Mouse (Mus musculus) frontal cortex, postnatal 10 days (tissue): ENCODE measurements around the gene Fer.
"Not testable (repeated sequence)": the region's sequence is repeated elsewhere in the genome, so short reads cannot be mapped to it uniquely, and the experiment has no call there.

Experiments used
- DNase-seq, 2 experiments: peaks; one replicate each; pipeline ENCODE4 v3.0.0; 2022; ENCODE audit warnings: low spot score in 2 of 2, mixed read lengths in 1 of 2

Fer gene

DNA sequence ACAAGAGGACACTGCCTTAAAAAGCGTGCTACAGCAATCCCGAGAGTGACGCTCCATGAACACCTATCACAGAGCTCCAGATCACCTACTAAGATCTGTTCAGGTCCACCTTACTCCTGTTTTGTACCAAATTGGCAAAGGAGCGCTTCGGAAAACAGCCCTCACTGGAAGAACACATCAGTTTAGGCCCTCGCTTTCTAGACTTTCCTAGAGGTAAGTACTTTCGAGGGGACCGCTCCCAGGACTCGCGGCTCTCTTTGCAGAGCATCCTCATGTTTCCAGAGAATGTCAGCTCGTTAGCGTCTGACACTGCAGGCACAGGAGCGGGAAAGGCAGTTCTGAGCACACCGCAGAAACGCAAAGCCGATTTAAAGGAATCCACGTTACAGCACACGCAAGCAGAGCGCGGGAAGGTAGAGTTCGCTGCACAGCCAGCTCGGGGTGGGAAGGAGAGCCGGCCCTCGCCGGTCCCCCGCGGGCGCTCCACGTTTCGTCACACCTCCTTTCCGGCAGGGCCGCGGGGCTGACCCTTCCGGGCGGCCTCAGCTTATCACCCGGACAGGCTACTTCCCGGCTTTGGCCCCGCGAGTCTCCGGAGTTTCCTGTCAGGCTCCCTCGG lies at the start of gene Fer:
Gene Fer, plus strand, starts transcription at position 51 of the 619 bp plus-strand sequence.
- DNase-seq = no peak

DNA sequence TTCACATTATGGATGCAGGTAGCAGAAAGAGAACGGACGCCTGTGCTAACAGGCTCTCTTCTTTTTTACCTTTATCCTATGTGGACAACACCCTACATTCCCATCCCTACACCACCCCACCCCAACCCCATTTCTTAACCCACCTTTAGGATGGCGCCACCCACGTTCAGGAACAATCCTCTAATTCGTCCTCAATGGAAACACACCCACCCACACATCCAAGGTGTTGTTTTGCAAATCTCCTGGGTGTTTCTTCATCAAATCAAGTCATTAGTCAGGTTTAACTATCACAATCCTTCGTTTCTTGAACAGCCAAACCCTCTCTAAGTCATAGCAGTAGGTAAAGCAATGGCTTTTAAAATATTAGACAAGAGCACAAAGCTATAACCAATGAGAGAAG lies 49.3 kb upstream of the Fer start:
- no peak for DNase-seq

DNA sequence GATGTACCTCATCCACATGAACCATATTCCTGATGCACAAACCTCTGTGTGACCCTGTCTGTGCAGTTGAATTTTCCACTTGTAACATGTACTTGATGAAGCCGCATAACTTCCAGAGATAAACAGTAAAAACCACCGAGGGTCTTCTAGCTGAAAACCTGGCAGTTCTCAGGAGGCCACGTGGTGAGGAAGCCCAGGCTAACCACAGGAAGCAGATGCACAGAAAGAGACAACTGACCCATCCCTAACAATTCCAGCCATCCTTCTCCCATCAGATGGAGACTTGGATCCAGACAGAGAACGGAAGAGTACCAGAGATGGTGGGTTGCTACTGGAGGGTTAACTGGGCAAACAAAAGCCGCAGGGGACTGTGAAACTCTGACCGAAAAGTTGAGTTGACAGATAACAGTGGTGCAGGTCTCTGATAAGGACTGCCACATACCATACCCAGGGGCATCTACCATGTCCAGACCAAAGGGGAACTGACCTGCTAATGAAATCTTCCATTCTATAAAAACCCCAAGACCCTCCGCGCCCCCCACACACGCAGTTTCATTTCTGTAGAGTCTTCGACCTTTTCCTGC lies 44.3 kb upstream of the Fer start:
- DNase-seq = no peak

DNA sequence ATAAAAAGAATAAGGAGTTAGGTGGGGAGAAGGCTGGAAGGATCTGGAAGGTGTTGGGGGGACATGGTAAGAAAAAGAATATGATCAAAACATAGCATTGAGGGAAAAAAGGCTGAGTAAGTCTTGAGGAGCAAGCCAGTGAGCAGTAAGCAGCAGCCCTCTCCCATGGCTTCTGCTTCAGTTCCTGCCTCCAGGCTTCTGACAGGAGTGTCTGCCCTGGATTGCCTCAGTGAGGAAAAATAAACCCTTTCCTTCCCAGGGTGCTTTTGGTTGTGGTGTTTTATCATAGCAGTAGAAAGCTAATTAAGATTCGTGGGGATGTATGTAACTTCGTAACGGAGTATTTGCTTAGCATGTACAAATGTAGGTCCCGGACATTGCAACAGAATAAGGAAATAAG lies 38.7 kb upstream of the Fer start:
- no peak for DNase-seq

DNA sequence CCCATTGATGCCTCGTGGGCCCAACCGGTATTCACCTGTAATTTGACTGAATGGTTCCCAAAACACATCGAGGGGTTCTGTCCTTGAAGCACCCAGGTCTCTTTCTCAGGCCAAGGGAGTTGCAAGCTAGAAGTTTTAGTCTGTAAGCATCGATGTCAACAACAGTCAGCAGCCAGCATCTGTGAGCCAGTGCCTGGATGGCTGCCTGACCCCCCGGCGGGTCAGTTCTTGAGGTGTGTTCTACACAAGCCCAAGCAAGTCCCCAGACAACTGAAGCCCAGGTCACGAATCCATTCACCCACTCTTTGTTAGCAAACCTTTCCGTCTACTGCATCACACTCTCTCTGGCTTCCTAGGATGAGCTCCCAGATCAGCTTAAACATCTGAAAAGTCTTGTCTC lies 36.7 kb upstream of the Fer start:
- no peak for DNase-seq

DNA sequence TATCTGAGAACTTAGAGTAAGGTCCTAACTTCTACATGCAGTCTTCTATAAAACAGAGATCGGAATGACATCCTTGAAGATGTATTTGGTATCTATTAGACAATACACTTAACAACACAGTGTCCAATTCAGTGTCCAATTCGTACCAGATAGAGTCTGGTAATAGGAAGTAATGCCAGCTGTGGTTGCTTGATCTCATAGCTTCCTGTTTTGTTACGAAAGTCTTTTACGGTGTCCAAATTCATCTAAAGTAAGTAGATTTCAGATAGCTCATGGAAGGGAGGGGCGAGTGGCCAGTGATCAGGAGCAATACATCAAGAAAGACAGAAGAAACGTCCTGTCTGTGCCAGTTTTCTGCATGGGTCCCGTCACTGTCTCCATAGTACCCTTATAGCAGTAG lies 36.1 kb upstream of the Fer start:
- no peak for DNase-seq

DNA sequence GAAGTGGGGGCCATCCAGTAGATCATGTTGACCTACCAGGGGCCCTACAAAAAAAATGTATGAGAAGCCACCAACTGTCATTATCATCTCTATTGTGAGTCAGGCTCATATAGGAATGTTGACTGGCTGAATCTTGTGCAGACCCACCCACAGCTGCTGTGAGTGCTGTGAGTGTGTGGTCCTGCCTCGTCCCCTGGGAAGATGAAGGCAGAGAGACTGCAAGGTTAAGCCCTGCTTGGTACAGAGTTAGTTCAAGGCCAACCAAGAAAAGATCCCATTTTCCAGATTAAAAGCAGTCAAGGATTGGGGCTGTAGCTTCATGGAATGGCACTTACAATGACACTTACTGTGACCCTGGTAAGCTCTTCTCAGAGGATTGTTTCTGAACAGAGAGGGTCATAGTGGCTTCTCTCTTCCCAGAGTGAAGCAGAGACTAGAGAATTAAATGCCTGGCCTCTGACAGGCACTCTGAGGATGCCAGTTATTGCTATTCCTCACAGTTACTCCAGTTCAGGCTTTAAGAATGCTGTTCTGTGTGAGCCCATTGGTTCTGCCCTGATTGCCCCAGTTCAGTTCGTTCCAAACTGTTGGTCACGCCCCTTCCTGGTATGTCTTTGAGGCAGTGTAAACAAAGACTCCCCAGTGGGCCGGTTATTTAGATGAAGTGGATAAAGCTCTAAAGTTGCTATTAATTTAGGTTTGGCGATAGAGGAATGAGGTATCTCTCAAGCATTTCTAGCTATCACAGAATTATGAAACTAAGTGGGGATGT lies 34.1 kb upstream of the Fer start:
- DNase-seq = no peak

DNA sequence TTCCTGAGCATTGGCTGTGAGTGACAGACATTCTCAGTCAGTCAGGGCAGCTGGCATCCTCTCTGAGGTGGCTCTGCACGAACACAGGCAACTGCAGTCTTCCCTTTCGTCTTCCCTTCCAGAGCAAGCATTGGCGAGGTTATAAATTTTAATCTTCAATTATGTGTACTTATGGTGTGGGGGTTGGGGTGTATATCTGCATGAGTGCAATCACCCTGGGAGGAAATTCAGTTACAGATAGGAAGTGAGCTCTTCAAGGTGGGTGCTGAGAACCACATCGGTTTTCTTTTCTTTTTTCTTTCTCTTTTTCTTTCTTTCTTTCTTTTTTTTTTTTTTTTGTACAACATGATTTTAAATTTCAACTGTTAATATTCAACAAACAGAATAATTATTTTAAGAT lies 31.3 kb upstream of the Fer start:
- no peak for DNase-seq

DNA sequence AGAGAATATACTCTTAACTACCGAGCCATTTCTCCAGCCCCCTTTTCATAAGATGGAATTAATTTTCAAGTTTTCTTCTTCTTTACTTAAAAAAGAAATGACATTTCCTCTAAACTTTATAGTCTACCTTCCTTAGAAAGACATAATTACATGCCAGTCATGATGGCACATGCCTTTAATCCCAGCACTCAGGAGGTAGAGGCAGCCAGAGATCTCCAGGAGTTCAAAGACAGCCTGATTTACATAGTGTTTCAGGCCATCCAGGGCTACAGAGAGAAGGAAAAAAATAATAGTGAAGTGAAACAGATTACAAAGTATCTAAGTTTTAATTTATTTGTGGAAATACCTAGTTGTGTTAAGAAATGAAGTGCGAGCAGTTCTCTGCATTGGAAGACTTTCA lies 26.6 kb upstream of the Fer start:
- no peak for DNase-seq

DNA sequence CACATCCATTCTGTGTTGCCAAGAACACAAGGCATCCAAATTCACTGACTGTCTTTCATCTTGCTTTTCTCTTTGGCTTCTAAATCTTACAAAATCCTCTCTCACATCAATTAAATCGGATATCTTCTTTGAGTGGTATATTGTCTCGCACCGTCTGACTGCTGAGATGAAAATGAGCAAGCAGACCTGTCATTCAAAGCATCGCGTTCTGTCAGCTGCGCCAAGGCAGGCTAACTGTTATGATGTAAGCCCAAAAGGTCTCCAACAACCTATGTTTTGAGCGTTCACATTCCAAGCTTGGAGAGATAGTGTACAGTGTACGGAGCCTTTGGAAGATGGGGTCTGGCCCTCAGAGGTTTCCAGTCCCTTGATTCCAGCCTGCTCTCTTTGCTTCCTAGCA lies 26.2 kb upstream of the Fer start:
- DNase-seq = no peak

DNA sequence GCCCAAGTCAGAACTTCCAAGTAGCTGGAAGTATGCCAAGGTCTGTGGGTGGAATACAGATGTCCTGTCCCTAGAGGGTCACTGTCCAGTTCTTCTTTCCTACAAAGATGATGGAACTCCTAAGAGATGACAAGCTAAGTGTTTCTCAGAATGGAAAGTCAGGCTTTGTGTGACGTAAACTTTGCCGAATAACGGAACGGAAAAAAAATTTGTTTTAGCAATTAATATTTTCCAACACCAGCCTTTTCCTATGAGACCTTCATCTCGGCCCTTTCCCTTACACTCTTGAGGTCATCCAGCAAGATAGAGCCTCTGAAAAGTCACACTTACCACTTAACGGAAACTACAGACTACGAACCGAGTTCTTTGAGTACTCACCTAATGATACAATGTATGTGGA lies 24.7 kb upstream of the Fer start:
- no peak for DNase-seq

DNA sequence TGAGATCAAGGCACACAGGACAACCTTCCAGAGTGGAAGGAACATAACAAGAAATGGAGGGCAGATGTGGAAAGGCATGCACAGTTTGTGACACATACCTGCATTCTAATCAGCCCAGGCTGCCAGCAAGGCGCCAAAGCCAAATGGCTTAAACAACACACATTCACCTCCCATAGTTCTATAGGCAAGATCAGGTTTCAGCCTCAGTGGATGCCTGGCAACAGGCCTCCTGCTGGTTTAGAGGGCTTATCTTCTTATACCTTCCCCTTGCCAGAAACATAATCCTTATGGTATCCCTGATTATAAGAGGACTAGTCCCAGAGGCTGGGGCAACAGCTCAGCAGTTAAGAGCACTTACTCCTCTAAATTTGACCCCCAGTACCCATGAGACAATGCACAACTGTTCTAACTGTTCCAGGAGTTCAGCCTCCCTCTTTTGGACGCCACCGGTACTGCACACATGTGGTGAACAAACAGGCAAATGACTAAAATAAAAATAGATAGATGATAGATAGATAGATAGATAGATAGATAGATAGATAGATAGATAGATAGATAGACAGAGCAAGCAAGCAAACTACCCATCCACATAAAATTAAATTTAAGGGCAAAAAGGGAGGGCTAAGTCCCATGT lies 23.1 kb upstream of the Fer start:
- no peak for DNase-seq

DNA sequence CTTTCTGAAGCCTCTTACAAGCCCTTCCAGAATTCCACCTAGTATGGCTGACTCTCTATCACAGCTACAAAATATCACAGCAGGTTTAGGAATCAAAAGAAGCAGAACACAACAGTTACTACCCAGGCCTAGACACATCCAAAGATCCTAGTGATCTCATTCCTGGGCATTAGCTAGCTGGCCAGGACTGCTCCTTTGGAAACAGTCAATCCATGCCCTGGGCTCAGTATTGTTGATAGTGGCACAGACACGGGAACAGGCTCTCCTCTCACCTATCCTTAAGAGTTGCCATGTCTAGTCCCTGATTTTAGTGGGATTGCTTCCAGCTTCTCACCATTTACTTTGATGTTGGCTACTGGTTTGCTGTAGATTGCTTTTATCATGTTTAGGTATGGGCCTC lies 20.6 kb upstream of the Fer start:
- DNase-seq = no peak

DNA sequence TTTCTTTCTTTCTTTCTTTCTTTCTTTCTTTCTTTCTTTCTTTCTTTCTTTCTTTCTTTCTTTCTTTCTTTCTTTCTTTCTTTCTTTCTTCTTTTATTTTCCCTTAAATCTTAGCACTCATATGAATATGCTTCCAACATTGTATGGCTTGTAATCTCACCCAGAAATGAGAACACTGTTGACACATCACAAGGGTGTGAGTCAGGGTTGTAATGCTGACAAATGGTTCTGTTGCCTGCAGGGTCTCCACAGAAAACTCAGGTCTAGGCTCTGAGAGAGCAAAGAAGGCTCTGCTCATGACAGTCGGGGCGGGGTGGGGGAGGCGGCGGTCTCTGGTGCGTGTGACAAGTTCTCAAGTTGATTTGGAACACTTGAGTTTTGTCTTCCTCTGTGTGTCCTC lies 17.9 kb upstream of the Fer start:
- DNase-seq = no peak

DNA sequence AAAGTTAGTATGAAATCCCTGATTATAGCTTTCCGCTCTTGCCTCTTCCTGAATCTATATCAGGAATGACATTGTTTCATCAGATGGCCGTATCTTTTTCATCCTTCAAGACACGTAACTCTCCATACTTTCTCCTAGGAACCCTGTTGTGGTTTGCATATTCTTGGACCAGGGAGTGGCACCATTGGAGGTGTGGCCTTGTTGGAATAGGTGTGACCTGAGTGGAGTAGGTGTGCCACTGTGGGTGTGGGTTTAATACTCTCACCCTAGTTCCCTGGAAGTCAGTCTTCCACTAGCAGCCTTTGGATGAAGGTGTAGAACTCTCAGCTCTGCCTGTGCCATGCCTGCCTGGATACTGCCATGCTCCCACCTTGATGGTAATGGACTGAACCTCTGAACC lies 17.1 kb upstream of the Fer start:
- not testable (repeated sequence) for DNase-seq

DNA sequence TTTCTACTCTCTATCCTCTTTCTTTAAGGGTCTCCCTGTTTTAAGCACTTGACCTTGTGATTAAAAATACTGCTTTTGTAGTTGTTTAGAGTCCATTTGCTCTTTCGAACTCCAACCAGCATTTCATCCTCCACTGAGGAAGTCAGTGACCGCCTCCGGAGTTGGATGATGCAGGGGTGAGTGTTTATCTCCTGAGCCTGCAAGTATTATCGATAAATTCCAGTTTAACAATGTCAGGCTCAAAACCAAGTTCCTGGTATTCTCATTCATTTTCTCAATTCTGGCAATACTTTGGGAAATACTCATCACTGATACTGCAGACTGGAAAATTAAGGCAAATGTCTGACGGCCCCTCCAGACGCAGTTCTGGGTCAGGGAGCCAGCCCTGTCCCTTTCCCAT lies 13.7 kb upstream of the Fer start:
- no peak for DNase-seq

DNA sequence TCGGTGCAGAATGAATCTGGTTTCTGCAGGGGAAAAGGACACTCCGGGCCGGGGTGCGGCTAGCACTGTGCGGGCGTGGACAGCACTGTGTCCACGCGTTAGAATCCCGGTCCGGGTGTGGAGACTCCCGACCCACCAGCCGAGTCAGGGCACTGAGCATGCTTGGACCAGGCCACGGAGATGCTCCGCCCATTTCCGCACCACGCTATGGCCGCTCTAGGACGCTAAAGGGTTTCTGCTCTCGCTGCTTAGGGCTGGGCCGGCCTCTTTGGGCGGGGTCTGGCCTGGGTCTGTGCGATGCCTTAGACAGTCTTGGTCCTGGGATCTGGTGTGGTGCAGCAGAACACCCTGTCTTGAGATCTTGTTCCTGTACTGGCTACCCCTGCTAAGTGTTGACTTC lies 13.3 kb upstream of the Fer start:
- peak; percentile 73 to 78 for DNase-seq

DNA sequence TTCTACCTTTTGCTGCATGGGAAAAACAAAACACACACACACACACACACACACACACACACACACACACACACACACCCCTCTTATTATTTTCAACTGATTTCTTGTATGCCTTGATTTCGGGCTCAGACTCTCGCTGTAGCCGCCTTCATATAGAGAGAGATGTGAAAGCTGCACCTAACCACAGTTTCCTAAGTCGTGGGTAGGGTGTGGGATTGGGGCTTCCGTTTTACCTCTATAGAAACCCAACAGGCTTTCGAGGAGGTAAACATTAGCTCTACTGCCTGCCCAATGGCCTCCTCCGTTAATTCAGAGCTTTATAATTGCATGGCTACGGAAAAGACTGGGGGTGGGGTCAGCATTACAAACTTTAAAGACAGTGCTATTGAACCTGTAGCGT lies 12.8 kb upstream of the Fer start:
- DNase-seq = no peak

DNA sequence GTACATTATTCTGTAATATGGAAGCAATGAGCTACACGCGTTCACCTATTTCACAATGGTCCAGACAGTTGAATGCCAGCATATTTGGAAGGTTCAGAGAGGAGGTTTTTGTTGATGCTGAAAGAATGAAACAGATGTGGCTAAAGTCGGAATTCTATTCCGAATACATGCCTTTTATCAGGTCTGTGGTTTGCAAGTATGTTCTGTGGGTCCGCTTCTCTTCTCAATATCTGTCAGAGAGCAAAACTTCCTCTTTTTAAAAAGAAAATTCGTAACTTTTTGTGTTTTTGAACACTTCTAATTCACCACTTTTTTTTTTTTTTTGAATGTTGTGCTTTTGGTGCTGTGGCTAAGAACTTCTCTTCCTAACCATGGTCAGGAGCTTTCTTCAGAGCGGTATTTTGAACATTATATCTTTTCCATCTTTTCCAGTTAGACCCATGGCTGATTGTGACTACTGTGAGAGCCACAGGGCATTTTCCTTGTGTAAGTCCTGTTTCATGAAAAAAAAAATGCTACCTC lies 5.8 kb upstream of the Fer start:
- DNase-seq = no peak

DNA sequence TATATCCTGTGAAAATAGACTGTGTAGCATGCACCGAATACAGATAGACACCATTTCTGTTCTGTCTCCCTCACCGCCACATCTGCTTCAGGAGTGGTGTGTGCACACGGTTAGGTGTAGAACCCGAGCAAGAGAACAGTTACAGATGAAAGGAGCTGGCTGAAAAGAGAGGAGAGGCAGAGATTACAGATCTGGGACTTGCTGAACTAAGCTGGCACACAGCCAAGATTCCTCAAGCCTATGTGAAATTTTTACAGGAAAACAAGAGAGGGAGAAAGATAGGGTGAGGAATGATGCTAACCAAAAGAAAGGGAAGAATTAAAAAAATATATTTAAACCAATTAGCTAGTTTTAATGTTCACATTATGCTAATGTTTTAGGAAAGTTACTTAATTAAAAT lies 1.9 kb upstream of the Fer start:
- no peak for DNase-seq

DNA sequence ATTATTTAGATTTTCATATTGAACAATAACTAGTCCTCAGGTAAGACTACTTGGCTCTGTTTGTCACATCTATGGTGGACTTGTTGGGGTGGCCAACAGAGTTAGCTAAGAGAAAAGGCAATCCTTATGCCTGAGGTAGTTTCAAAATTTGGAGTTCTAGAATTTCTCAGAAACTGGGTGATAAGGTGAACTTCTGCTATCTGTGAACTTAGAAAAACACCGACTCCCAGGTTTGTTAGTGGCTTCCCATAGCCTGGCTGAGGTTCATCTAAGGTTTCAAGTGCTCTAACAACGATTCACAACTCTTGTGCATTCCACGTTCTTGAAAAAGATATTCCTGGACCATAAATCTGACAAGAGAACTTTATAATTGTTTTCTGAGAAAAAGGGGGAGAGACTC lies 463 bp upstream of the Fer start:
- no peak for DNase-seq

DNA sequence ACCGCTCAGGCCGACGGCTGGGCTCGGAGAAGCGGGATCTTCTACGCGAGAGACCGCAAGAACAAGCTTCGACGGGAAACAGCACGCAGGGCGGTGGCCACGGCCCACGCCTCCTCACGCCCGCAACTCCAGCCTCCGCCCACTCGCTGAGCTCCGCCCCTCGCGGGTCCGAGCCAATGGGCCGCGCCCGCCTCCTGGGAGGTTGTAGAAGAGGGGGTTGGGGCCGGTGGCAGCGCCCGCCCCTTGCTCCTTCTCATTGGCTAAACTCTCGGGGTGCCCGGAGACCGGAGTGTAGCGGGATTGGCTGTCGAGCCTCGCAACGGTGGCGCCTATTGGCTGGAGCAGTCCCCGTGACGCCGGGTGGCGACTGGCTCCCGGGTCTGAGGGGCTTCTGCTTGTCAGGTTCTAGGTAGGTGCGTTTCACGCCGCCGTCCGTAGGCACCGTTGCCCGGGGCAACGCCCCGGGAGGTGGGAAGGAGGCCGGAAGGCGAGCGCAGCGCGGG lies 836 bp downstream of the Fer start, which contains the start of gene A930002H24Rik:
Gene A930002H24Rik, minus strand, starts transcription at position 145 of the 503 bp plus-strand sequence.
- DNase-seq = peak; percentile 99
